Mouse (Mus musculus) brain, embryonic 18.5 days (tissue): ENCODE data around the gene Susd4.

Experiments used
- DNase-seq: peaks from one replicate; pipeline ENCODE4 v3.0.0-alpha.2; 2012; ENCODE audit warnings: low read depth, low spot score

Gene Susd4

DNA sequence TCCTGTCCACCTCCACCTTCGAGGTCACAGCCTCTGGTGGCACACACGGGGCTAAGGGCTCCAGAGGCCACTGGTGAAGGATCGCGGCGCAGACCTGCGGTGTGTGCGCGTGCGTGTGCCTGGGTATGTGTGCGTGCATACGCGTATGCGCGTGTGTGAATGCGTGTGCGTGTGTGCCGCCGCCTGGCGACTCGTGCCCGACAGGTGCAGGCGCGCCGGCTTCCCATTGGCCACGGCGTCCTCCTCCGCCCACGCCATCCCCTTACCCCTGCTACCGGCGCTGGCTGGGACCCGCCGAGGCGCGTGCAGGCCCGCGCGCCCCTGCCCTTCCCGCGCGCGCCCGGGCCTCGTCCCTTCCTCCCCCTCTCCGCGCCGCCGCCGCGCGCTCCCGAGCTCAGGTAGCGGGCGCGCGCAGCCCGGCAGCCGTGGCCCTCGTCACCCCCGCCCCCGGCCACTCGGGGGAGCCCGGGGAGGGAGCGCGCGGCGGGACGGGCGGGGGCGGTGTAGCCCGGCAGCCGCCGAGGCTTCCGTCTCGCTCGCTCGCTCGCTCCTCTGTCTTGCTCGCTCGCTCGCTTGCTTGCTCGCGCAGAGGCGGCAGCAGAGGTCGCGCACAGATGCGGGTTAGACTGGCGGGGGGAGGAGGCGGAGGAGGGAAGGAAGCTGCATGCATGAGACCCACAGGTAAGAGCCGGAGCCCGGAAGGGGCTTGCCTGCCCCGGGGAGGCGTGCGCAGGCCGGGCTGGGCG lies at the start of gene Susd4:
TSS of gene Susd4 (plus strand) at position 145 of the 746 bp plus-strand sequence.
- peak; percentile 62 for DNase-seq

- no peak for DNase-seq
Measured at GRCm38 (mm10) chr1:182714236-182714935, 49.3 kb upstream of the Susd4 start.

DNA sequence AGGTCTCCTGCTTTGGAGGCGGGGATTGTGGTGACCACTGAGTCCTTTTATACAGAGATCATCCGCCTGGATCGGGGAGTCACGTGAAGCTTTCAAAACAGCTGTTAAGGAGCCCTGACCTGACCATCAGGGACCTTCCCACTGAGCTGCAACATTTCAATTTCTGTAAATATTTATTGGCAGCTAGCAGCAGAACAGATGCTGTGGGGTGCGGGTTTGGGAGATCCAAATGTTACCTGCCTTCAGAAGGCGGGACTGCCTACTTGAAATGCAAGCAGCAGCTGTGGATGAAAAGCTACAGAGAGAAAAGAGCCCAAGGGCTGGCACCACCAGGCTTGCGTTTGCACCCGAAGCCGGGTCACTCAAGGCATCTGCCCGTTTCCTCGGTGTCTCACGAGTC lies 36.1 kb upstream of the Susd4 start:
- no peak for DNase-seq

DNA sequence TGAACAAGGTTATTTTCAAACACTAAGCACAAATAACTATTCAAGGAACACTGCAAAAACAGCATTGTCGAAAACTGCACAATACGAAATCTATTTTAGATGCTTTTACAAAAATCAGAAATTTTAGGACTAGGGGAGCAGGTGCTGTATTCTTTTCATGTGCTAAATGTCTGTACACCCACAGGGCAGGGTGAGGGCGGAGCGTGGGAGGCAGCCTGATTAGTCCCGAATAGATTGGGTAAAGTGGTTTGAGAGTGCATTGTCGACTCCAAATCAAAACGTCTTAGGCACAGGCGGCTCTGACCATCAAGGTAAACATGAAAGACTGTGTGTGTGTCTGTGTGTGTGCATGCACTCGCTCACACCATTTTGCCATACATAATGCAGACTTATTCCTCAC lies 34.7 kb upstream of the Susd4 start:
- DNase-seq, result no peak

GRCm38 (mm10) chr1:182732695-182733094 lies 31.0 kb upstream of the Susd4 start:
- DNase-seq, result no peak

DNA sequence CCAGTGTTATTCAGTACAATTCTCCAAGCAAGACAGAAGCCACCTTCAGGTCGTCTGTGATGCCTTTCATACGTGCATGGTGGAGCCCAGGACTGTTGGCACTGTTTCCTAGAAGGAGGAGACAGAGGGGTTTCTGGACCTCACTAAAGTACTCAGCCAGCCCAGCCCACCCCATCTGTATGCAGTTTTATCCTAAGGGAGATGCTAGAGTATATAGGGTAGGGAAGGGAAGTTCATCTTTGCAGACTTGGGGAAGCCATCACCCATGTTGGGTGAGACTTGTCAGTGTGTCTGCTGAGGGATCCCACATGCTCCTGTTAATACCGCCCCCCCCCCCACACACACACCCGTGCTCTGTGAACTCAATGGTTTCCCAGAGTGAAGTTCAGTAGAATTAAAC lies 27.8 kb upstream of the Susd4 start:
- DNase-seq, result no peak

GRCm38 (mm10) chr1:182747081-182747480 lies 16.6 kb upstream of the Susd4 start:
- DNase-seq, result no peak

DNA sequence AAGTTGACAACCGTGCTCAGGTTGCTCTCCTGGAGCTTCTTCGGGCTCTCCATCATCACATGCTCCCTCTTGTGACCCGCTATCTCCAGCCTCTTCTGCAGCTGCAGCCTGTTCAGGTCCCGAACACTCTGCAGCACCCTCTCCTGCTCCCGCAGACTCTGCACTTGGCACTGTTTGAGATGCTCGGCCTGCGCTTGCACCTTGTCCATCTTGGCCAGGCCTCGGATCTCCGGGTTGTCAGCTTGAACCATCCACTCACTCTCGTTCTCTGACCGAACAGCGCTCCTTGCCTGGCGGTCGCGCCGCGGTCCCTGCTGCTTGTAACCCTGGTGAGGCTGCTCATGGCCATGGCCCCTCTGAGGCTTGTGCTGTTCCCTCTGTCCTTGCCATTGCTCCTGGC lies 15.8 kb upstream of the Susd4 start:
- no peak for DNase-seq

- DNase-seq, result no peak
Measured at GRCm38 (mm10) chr1:182749080-182749479, 14.6 kb upstream of the Susd4 start, which contains the start of gene Ccdc185. TSS of gene Ccdc185 (minus strand) at chr1:182749180.

GRCm38 (mm10) chr1:182751301-182751700 lies 12.4 kb upstream of the Susd4 start:
- DNase-seq, result no peak

GRCm38 (mm10) chr1:182753694-182754093 lies 10.0 kb upstream of the Susd4 start:
- DNase-seq, result no peak

GRCm38 (mm10) chr1:182754865-182755264 lies 8.8 kb upstream of the Susd4 start:
- DNase-seq, result no peak

DNA sequence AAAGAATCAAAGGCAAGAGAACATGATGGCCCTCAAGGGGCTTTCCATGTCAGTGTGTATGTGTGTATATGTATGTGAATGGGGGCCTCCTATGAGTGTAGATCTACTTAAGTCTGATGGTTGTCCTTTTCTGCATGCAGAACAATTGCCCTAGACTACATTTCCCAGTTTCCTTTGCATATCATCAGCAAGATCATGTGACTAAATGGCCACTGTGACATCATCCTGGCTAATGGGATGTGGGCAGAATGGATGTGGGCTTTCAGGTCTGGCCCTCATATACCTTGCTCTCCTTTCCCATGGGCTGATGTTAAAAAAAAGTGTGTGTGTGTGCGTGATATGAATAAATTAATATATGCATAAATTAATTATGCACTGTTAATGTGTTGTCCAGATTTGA lies 4.9 kb upstream of the Susd4 start:
- no peak for DNase-seq

- no peak for DNase-seq
Measured at GRCm38 (mm10) chr1:182763191-182763715, 407 bp upstream of the Susd4 start.

DNA sequence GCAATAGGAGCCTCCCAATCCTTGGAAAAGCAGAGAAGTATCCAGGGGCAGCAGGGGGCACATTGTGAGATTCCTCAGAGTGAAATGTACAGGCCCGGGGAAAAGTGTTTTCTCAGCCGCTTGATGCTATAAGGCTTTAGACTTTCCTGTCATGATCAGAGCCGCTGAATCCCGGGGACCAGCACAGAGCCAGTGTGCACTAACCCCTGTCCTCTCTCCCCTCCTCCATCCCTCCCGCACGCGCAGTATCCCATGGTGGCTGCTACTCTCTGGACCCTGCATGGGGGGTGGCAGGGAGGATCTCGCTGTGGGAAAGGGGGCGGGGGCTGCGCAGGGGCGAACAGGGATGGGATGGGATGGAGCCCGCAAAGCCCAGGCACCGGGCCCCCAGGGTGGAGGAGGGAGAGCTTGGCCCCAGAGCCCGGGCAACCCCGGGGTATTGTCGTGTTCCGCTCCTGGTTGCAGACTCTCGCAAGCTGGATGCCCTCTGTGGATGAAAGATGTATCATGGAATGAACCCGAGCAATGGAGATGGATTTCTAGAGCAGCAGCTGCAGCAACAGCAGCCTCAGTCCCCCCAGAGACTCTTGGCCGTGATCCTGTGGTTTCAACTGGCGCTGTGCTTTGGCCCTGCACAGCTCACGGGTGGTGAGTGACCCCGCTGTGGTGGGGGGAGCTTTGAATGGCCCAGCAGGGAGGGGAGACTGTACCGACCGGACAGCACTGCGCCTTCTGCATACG lies 1.1 kb downstream of the Susd4 start:
- DNase-seq, result no peak

GRCm38 (mm10) chr1:182775576-182775975 lies 11.9 kb downstream of the Susd4 start:
- DNase-seq, result no peak

GRCm38 (mm10) chr1:182776749-182777410 lies 13.2 kb downstream of the Susd4 start:
- no peak for DNase-seq

DNA sequence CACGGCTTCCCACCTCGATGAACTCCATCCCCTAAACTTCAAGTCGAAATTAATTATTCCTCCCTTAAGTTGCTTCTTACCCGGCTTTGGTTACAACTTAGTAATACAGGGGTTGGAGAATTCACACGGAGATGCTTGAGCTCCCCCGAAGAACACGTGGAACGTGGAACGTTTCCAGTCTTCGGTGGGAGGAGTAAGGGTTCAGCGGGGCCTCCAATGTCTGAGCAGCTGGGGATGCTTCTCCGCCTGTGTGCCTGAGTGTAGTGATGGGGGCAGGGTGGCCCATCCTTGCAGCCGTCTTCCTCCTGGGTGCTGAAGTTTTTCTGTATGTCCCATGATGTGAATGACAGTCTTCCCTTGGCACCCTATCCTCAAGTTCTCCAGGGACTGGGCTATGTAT lies 14.6 kb downstream of the Susd4 start:
- no peak for DNase-seq

DNA sequence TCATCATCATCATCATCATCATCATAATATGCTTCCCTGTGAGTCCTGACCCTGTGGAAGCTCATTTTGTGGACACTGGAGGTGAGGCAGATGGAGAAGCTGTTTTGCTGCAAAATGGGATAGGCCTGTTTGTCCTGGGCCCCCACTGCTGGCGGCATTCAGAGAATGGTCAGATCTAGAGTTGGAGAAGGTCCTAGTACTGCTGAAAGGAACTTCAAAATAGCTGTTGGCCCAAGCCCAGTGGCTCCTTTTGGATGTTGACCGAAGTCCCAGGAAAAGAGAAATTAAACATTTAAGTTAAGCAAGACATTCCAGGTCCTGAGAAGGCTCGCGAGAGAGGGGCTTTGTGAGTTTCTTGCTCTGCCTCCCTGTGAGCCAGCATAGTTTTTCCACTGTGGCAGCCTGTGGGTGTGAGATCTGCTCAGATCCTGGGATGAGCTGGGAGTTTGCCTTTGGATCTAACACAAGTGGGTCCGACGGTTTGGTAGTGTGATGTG lies 15.4 kb downstream of the Susd4 start:
- DNase-seq, result no peak

DNA sequence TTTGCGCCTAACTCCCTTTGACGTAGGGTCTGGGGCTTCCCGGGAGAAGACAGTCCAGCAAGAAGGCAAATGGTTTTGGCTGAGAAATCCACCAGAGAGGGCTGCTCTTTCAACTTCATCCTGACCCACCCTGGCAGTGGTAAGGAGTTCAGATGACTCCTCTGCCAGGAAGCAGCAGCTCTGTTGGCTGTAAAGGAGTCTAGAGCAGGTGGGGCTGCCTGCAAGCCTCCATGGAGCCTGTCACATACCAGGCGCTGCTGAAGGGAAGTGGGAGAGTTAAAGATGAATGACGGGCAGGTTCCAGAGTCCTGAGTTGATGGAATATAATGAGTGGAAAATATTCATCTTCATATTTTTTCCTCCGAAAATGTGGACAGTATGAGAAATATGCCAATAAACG lies 20.1 kb downstream of the Susd4 start:
- DNase-seq, result no peak

DNA sequence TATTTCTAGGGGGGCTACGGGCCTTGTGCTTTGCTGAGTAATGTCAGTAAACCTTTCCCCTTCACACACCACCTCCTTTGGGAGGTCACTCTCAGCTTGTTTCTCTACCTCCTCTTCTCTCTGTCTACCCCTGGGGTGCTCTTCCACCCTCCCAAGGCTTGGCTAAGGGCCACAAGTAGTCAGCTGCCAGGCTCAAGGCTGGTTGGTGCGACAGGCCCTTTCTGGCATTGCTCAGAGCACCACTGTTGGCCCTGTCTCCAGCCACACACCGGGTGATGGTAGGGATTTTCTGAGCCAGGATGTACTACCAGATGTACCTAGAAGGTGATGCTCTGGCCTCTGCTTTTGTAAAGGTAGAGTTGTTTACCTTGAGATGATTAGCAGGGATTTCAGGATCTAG lies 21.1 kb downstream of the Susd4 start:
- no peak for DNase-seq

GRCm38 (mm10) chr1:182785504-182785903 lies 21.8 kb downstream of the Susd4 start:
- DNase-seq, result no peak
